In the genomic region with DNA sequence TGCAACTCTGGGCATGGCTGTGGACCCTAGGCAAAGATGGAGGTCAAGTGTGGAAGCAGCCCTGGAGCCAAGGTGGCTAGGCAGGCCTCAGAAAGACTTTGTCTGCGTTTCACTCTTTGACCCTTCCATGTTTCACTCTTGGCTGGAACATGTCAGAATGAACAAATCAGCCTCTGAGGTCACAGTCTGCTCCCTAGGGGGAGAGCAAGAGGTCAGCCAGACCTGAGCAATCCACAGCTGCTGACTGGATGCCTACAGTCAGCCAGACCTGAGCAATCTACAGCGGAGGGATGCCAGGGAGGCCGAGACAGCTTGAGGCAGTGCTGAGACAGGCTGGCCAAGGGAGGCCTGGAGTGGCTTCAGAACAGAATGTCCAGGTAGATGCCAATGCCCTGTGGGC, we compare ENCODE assay signal across 1 mouse cellular context.
TF ChIP-seq lines count a peak whose summit lies in the region.

No protein-coding gene starts in this region.

TF ChIP-seq in CH12.LX, 34 proteins besides CTCF, POLR2A, EP300 and RAD21 (continued from another document):
- 0 out of 2 replicates have a peak, but pooled peaks have one; percentile 43 for TF ChIP-seq ELF1 (IDR thresholded peaks at IDR 0.05; ENCODE audit: low read depth, low read length)
- TF ChIP-seq MAZ (IDR thresholded peaks at IDR 0.05; ENCODE audit: low read depth, low read length), result no peak
- TF ChIP-seq KAT2A (IDR thresholded peaks at IDR 0.05; ENCODE audit: insufficient replicate concordance, low read length), result 0 out of 2 replicates have a peak, but pooled peaks have one; percentile 53
- no peak for TF ChIP-seq PAX5 (IDR thresholded peaks at IDR 0.05; ENCODE audit: low read length)
- no peak for TF ChIP-seq MEF2A (IDR thresholded peaks at IDR 0.05; ENCODE audit: borderline replicate concordance, low read depth, low read length)
- TF ChIP-seq TCF12 (IDR thresholded peaks at IDR 0.05; ENCODE audit: low read depth, low read length), result peak; percentile 64; the same call in 1 of the 2 replicates
- no peak for TF ChIP-seq USF1 (IDR thresholded peaks at IDR 0.05; ENCODE audit: low read depth, low read length)
- no peak for TF ChIP-seq JUN (IDR thresholded peaks at IDR 0.05; ENCODE audit: insufficient read depth, low read depth, low read length)
- no peak for TF ChIP-seq MAFK (IDR thresholded peaks at IDR 0.05; ENCODE audit: insufficient replicate concordance, low read length)
- no peak for TF ChIP-seq MXI1 (IDR thresholded peaks at IDR 0.05; ENCODE audit: low read depth, low read length)
- no peak for TF ChIP-seq NRF1 (IDR thresholded peaks at IDR 0.05; ENCODE audit: low read depth, low read length)
- TF ChIP-seq TBP (conservative IDR thresholded peaks at IDR 0.05; ENCODE audit: low read depth, low read length), result peak; percentile 87
- no peak for TF ChIP-seq MAX (IDR thresholded peaks at IDR 0.05; ENCODE audit: low read length)
- peak; percentile 71 for TF ChIP-seq IRF4 (IDR thresholded peaks at IDR 0.05; ENCODE audit: low read depth, low read length)
- 0 out of 2 replicates have a peak, but pooled peaks have one; percentile 12 for TF ChIP-seq BHLHE40 (IDR thresholded peaks at IDR 0.05; ENCODE audit: low read depth, low read length)
- TF ChIP-seq CHD2 (IDR thresholded peaks at IDR 0.05; ENCODE audit: low read length), result no peak
- no peak for TF ChIP-seq CHD1 (IDR thresholded peaks at IDR 0.05; ENCODE audit: low read depth, low read length)
- TF ChIP-seq HCFC1 (IDR thresholded peaks at IDR 0.05; ENCODE audit: low read depth, low read length), result peak; percentile 81
- no peak for TF ChIP-seq E2F4 (IDR thresholded peaks at IDR 0.05; ENCODE audit: insufficient replicate concordance, low read depth, low read length)
- TF ChIP-seq ETS1 (conservative IDR thresholded peaks at IDR 0.05; ENCODE audit: low read depth, low read length), result peak; percentile 23; the same call in 1 of the 2 replicates
- TF ChIP-seq SIN3A (IDR thresholded peaks at IDR 0.05; ENCODE audit: low read length), result peak; percentile 95
